Mouse (Mus musculus): ENCODE results near the gene Zfp541. TPM values are rescaled to one million over a fixed set of nuclear protein-coding genes. Genes with fewer than 3 reads are reported as not detected.

The Zfp541 gene
- polyA plus RNA-seq, 1 experiment from 2014 or later, result not detected

DNA sequence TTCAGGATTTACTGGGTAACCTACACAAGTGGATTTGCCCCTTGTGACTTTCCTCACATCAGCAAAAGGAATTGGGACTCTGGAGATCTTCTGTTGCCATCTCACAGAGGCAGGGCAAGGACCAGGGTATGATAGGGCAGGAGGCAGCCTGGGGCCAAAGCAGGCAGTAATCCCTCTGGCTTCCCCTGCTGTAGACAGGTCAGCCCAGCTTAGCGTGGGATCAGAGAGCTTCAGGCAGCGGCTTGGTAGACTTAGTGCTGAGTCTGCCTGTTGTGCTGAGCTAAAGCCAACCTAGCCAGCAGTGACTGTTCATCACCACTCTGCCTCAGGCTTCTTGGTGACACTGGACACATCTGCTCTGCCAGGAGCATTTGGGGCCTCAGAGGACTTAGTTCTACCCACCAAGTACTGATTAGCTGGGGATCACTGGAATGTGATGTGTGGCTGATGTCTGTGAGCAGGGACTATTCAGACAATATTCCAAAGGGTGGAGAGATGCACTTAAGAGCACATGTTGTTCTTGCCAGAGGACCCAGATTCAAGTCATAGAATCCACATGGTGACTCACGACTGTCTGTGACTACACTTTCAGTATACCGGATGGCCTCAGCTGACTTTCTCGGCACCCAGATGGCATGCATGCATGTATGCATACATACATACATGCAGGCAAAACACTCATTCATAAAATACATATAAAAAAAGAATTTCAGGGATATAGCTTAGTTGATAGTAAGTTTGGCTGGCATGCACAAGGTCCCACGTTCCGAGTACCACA lies 43.2 kb downstream of the Zfp541 start:
- no peak for ATAC-seq (ENCODE audit: low read depth)
- H3K4me2 ChIP-seq (ENCODE audit: low read depth, low read length), result no peak overlapping the region
- H3K9ac ChIP-seq (ENCODE audit: low read depth, low read length), result no peak overlapping the region
- H3K9me3 ChIP-seq (replicated peaks; ENCODE audit: control insufficient read depth, low read length), result no peaks in the 10 kb centered on the region
- no peak overlapping the region for H3K27ac ChIP-seq (ENCODE audit: low read length)
- 86% methylated on average over 7 of the region's 7 CpGs for WGBS (ENCODE audit: insufficient replicate concordance)
- no peaks in the 10 kb centered on the region for H3K27me3 ChIP-seq (ENCODE audit: control insufficient read depth, insufficient read depth, low read depth, low read length)
- peaks cover 53% of the 10 kb centered on the region for H3K36me3 ChIP-seq (ENCODE audit: control insufficient read depth, insufficient read depth)
- peaks cover 17% of the 10 kb centered on the region for H3K4me1 ChIP-seq (ENCODE audit: control insufficient read depth, low read depth, low read length)
- H3K4me3 ChIP-seq (ENCODE audit: low read depth, low read length), result no peak overlapping the region

DNA sequence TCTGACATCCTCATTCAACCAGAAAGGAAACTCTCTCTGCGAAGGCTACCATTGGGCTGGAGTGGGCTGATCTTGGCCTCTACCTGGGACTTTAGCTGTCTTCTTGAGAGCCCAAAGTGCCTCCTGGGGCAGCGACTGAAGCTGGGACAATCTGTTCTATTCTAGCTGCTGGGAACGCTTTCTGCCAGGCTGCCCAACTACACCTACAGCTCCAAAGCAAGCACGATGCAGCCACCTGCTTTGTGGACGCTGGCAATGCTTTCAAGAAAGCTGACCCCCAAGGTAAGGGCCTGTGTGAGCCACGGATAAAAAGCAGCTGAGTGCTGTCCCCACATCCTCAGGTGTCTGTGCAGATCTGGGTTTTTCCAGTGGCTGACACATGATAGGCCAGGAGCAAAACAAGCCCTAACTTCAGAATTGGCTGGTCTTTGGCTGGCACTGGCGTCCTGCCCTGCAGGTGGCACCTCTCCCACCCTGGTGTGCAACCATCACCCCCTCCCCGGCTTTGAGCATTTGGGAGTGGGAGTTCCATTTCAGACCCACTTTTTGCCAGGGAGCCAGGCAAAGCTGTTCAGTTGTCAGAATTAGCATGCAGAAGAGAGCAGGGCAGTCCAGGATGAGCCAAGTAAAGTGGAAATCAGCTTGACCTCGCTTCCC lies 47.4 kb downstream of the Zfp541 start:
- Histone ChIP-seq H3K27me3 (ENCODE audit: control insufficient read depth, insufficient read depth, low read depth, low read length) (no peaks in the 10 kb centered on the region), H3K27ac (ENCODE audit: low read length) (no peak overlapping the region), H3K4me3 (ENCODE audit: low read depth, low read length) (no peak overlapping the region), H3K36me3 (ENCODE audit: control insufficient read depth, insufficient read depth) (peaks cover 75% of the 10 kb centered on the region), H3K9ac (ENCODE audit: low read depth, low read length) (no peak overlapping the region), H3K4me2 (ENCODE audit: low read depth, low read length) (no peak overlapping the region), H3K9me3 (replicated peaks; ENCODE audit: control insufficient read depth, low read length) (no peaks in the 10 kb centered on the region), H3K4me1 (ENCODE audit: control insufficient read depth, low read depth, low read length) (no peaks in the 10 kb centered on the region)
- no peak for ATAC-seq (ENCODE audit: low read depth)
- WGBS (ENCODE audit: insufficient replicate concordance), result 89% methylated on average over 9 of the region's 9 CpGs

DNA sequence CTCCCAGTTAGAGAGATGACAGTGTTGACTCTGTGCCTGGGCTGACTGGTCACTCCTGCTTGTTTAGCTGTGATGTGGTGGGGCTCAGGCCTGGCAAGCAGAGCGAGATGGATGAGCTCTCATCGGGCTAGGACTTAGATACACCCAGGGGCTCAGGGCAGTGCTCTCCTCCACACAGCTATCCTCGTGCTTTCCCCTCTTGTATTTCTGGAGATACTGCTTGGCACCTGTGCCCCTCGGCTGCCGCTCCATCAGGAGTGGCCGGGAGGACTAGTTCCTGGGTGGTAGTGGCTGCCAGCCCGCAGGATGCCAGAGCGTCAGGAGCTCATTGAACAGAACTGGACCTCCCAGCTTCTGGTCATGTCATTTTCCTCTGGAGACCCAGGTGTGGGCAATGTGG lies 48.5 kb downstream of the Zfp541 start:
- Histone ChIP-seq H3K4me3 (ENCODE audit: low read depth, low read length) (no peak overlapping the region), H3K27me3 (ENCODE audit: control insufficient read depth, insufficient read depth, low read depth, low read length) (no peaks in the 10 kb centered on the region), H3K36me3 (ENCODE audit: control insufficient read depth, insufficient read depth) (peaks cover 79% of the 10 kb centered on the region), H3K4me1 (ENCODE audit: control insufficient read depth, low read depth, low read length) (no peaks in the 10 kb centered on the region), H3K9ac (ENCODE audit: low read depth, low read length) (no peak overlapping the region), H3K9me3 (replicated peaks; ENCODE audit: control insufficient read depth, low read length) (no peaks in the 10 kb centered on the region), H3K27ac (ENCODE audit: low read length) (no peak overlapping the region), H3K4me2 (ENCODE audit: low read depth, low read length) (no peak overlapping the region)
- ATAC-seq (ENCODE audit: low read depth), result no peak
- 94% methylated on average over 8 of the region's 8 CpGs for WGBS (ENCODE audit: insufficient replicate concordance)

DNA sequence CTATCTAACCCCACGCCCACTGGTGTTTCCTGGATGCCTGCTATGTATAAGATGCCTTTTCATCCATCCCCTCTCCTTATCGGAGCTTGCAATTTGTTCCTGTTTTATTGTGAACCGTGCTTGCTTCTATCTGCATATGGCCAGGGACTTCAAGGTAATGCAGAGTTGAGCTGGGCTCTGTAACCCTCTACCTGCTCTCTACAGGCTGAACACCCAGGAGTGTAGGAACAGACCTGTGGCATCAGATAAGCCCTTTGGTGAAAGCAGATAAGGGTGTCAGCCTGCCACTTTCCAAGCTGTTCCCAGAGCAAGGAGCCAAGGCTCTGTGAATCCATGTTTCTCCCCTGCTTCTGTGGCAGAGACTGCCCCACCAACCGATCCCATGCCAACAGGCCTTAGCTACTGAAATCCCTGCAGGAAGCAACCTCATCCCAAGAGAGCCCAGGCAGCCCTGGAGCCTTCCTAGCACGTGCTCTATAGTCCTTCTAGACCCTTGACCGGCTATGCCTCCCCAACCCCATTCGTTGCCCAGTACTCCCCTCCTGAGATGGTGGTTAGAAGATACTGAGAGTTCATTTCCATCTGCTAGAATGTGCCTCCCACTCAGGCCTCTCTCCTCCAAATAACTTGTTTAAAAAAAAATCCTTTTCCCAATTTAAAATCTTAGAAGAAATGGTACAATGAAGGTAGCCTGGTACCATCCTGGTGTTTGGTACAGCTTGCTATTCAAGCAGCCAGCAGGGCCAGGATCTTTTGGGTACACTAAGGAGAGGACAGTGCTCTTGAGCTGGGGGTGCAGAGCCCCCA lies 49.9 kb downstream of the Zfp541 start:
- Histone ChIP-seq H3K36me3 (ENCODE audit: control insufficient read depth, insufficient read depth) (peaks cover 91% of the 10 kb centered on the region), H3K27me3 (ENCODE audit: control insufficient read depth, insufficient read depth, low read depth, low read length) (no peaks in the 10 kb centered on the region), H3K4me2 (ENCODE audit: low read depth, low read length) (no peak overlapping the region), H3K9me3 (replicated peaks; ENCODE audit: control insufficient read depth, low read length) (no peaks in the 10 kb centered on the region), H3K9ac (ENCODE audit: low read depth, low read length) (no peak overlapping the region), H3K27ac (ENCODE audit: low read length) (no peak overlapping the region), H3K4me1 (ENCODE audit: control insufficient read depth, low read depth, low read length) (no peaks in the 10 kb centered on the region), H3K4me3 (ENCODE audit: low read depth, low read length) (no peak overlapping the region)
- WGBS (ENCODE audit: insufficient replicate concordance), result 80% methylated on average over 7 of the region's 7 CpGs
- ATAC-seq (ENCODE audit: low read depth), result no peak

DNA sequence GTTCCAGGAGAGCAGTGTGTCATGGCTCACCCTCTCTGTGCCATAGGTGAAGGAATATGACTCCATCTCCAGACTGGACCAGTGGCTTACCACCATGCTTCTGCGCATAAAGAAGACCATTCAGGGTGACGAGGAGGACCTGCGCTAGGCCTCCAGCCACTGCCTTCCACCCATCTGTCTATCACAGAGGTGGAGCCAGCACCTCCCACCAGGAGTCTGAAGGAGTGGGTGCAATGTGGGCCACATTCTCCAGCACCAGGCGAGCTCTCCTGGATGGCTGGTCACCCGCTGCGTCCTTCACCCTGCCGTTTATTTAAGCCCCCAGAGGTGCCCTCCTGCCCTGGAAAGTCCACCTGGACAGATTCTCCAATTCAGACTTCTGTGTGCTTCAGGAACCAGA lies 54.8 kb downstream of the Zfp541 start:
- no peak overlapping the region for H3K4me2 ChIP-seq (ENCODE audit: low read depth, low read length)
- H3K27ac ChIP-seq (ENCODE audit: low read length), result no peak overlapping the region
- no peak overlapping the region for H3K9ac ChIP-seq (ENCODE audit: low read depth, low read length)
- ATAC-seq (ENCODE audit: low read depth), result no peak
- H3K9me3 ChIP-seq (replicated peaks; ENCODE audit: control insufficient read depth, low read length), result no peaks in the 10 kb centered on the region
- peaks cover 6% of the 10 kb centered on the region for H3K4me1 ChIP-seq (ENCODE audit: control insufficient read depth, low read depth, low read length)
- WGBS (ENCODE audit: insufficient replicate concordance), result 83% methylated on average over 7 of the region's 7 CpGs
- H3K36me3 ChIP-seq (ENCODE audit: control insufficient read depth, insufficient read depth), result peaks cover 54% of the 10 kb centered on the region
- H3K27me3 ChIP-seq (ENCODE audit: control insufficient read depth, insufficient read depth, low read depth, low read length), result no peaks in the 10 kb centered on the region
- H3K4me3 ChIP-seq (ENCODE audit: low read depth, low read length), result no peak overlapping the region

DNA sequence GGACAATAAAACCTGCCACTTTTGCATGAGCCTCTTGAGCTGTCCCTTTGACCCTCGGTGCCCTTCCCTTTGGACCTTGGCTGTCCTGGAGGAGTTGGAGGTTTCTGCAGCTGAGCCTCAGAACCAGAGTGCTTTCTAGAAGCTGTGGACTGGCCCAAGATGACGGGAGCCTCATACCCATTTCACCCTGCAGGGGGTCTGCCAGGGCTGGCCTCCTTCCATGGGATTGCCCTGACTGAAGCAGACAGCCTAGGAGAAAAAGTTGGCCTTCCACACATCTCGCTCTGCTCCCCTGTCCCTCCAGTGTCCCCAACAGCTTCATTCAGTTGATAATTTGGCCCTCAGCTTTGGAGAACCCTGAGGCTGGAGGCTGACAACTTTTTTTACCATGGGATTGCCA lies 55.5 kb downstream of the Zfp541 start:
- Histone ChIP-seq H3K27ac (ENCODE audit: low read length) (no peak overlapping the region), H3K4me3 (ENCODE audit: low read depth, low read length) (no peak overlapping the region), H3K9ac (ENCODE audit: low read depth, low read length) (no peak overlapping the region), H3K36me3 (ENCODE audit: control insufficient read depth, insufficient read depth) (peaks cover 49% of the 10 kb centered on the region), H3K4me2 (ENCODE audit: low read depth, low read length) (no peak overlapping the region), H3K4me1 (ENCODE audit: control insufficient read depth, low read depth, low read length) (peaks cover 6% of the 10 kb centered on the region), H3K9me3 (replicated peaks; ENCODE audit: control insufficient read depth, low read length) (no peaks in the 10 kb centered on the region), H3K27me3 (ENCODE audit: control insufficient read depth, insufficient read depth, low read depth, low read length) (no peaks in the 10 kb centered on the region)
- 83% methylated on average over 3 of the region's 3 CpGs for WGBS (ENCODE audit: insufficient replicate concordance)
- no peak for ATAC-seq (ENCODE audit: low read depth)

DNA sequence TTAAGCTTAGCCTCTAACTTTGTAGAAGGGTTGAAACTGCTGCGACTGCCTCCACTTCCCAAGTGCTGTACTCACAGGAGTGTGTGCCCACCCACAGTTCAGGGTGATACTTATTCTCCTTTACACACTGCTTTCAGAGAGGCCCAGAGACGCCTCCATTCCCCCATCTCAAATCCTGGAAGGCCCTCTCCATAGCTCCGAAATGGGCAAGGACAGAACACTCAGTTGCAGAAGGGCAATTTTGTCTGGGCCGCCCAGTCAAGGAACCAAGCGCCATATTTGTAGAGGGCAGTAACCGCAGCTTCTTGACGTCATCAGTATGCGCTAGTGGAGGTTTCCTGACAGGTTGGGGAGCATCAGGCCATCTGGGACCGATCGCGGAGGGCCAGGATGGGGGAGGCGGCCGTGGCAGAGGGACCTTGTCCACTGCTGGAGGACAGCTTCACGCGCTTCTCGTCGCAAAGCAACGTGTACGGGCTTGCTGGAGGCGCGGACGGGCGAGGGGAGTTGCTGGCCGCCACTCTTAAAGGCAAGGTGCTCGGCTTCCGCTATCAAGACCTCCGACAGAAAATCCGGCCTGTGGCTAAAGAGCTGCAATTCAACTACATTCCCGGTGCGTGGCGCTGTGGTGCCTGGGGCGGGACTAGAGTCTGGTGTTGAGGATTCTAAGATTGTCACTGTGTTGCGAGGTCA lies 58.1 kb downstream of the Zfp541 start, which contains the start of gene Kptn:
Gene Kptn, plus strand, starts transcription at position 327 of the 693 bp plus-strand sequence.
- 1% methylated on average over 33 of the region's 33 CpGs for WGBS (ENCODE audit: insufficient replicate concordance)
- H3K27me3 ChIP-seq (ENCODE audit: control insufficient read depth, insufficient read depth, low read depth, low read length), result no peaks in the 10 kb centered on the region
- peak within 1 kb of the TSS; percentile 76 for H3K27ac ChIP-seq (ENCODE audit: low read length)
- peak within 1 kb of the TSS; percentile 70 for H3K4me2 ChIP-seq (ENCODE audit: low read depth, low read length)
- H3K4me1 ChIP-seq (ENCODE audit: control insufficient read depth, low read depth, low read length), result peaks cover 6% of the 10 kb centered on the region
- peak; percentile 81 for ATAC-seq (ENCODE audit: low read depth)
- no peaks in the 10 kb centered on the region for H3K9me3 ChIP-seq (replicated peaks; ENCODE audit: control insufficient read depth, low read length)
- peak within 1 kb of the TSS; percentile 80 for H3K4me3 ChIP-seq (ENCODE audit: low read depth, low read length)
- peaks cover 24% of the 10 kb centered on the region for H3K36me3 ChIP-seq (ENCODE audit: control insufficient read depth, insufficient read depth)
- peak within 1 kb of the TSS; percentile 77 for H3K9ac ChIP-seq (ENCODE audit: low read depth, low read length)

DNA sequence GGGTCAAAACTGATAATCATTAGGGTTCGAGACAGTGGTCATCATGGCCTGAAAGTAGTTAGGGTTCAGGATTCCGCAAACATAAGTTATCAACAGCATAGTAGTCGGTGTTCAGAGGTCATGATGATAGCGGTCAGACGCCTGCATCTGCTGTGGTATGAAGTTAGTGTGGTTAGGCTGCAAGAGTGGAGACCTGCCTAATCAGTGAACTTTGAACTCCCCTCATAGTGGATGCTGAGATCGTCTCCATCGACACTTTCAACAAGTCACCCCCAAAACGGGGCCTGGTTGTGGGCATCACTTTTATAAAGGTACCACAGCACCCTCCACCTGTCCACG lies 58.6 kb downstream of the Zfp541 start:
- Histone ChIP-seq H3K9ac (ENCODE audit: low read depth, low read length) (peak overlapping the region; percentile 5), H3K4me3 (ENCODE audit: low read depth, low read length) (peak overlapping the region; percentile 80), H3K4me2 (ENCODE audit: low read depth, low read length) (peak overlapping the region; percentile 70), H3K4me1 (ENCODE audit: control insufficient read depth, low read depth, low read length) (peaks cover 6% of the 10 kb centered on the region), H3K27ac (ENCODE audit: low read length) (no peak overlapping the region), H3K9me3 (replicated peaks; ENCODE audit: control insufficient read depth, low read length) (no peaks in the 10 kb centered on the region), H3K27me3 (ENCODE audit: control insufficient read depth, insufficient read depth, low read depth, low read length) (no peaks in the 10 kb centered on the region), H3K36me3 (ENCODE audit: control insufficient read depth, insufficient read depth) (peaks cover 18% of the 10 kb centered on the region)
- no peak for ATAC-seq (ENCODE audit: low read depth)
- WGBS (ENCODE audit: insufficient replicate concordance), result 51% methylated on average over 9 of the region's 9 CpGs
